Mouse (Mus musculus): ENCODE measurements around the gene Arrb2.

- TF ChIP-seq POLR2A (IDR thresholded peaks at IDR 0.05; ENCODE audit: insufficient read depth, low read depth, low read length) (no peak), CTCF (IDR thresholded peaks at IDR 0.05; ENCODE audit: insufficient read depth, low read depth, low read length) (no peak)
Measured at GRCm38 (mm10) chr11:70465211-70465610, 32.8 kb downstream of the Arrb2 start.

Data from olfactory bulb, adult 2 months (tissue).